Mouse (Mus musculus) thymus, adult 2 months (tissue): Measurements from ENCODE around the gene Plod2. TPM values are rescaled to one million over a fixed set of nuclear protein-coding genes. Genes with fewer than 3 reads are reported as not detected.

Experiments used
- DNase-seq: peaks from one replicate; pipeline ENCODE4 v3.0.0; 2021
- H3K27ac ChIP-seq: fragments of 200-500 bp; 2 replicates; pipeline ENCODE4 v1.5.1; 2012; ENCODE audit warnings: low read length, control low read depth; ENCODE audit not compliant: control insufficient read depth, insufficient read depth
- H3K27me3 ChIP-seq: fragments of 200-500 bp; 2 replicates; pipeline ENCODE4 v1.6.1; 2012; ENCODE audit warnings: mild to moderate bottlenecking, low read length, moderate library complexity, mixed read lengths; ENCODE audit not compliant: control insufficient read depth, insufficient read depth
- H3K36me3 ChIP-seq: fragments of 200-500 bp; 2 replicates; pipeline ENCODE4 v1.6.1; 2012; ENCODE audit warnings: mild to moderate bottlenecking, low read length, moderate library complexity; ENCODE audit not compliant: control insufficient read depth, insufficient read depth
- H3K4me1 ChIP-seq: fragments of 200-500 bp; replicated peaks from 2 replicates; pipeline ENCODE4 v1.6.1; 2012; ENCODE audit warnings: low read length; ENCODE audit not compliant: control insufficient read depth, insufficient read depth
- H3K4me3 ChIP-seq: fragments of 200-500 bp; 2 replicates; pipeline ENCODE4 v1.5.1; 2012; ENCODE audit warnings: mild to moderate bottlenecking, low read length, control low read depth, moderate library complexity; ENCODE audit not compliant: control insufficient read depth, insufficient read depth
- CTCF ChIP-seq: fragments of 200-500 bp; IDR thresholded peaks from 2 replicates; pipeline ENCODE4 v1.5.1; 2012; ENCODE audit warnings: mild to moderate bottlenecking, control low read depth, low read length, moderate library complexity, borderline replicate concordance; ENCODE audit not compliant: control insufficient read depth, poor library complexity, insufficient read depth; ENCODE audit errors: extremely low read depth
- POLR2A ChIP-seq: fragments of 200-500 bp; IDR thresholded peaks from 2 replicates; pipeline ENCODE4 v1.6.1; 2012; ENCODE audit warnings: mild to moderate bottlenecking, low read length, control low read depth, moderate library complexity; ENCODE audit not compliant: control insufficient read depth, poor library complexity, insufficient read depth; ENCODE audit errors: extremely low read depth
- WGBS: fragments of 180-500 bp; shearing (Covaris S2); methylation state at CpG from one replicate; pipeline ENCODE4 v1.1.7; 2018; 5-methylcytosine and 5-hydroxymethylcytosine counted together
- polyA plus RNA-seq: library from polyadenylated mRNA; depleted of rRNA; stranded (reverse); fragments of >200 nt; gene quantifications from 2 replicates; pipeline ENCODE4 v1.2.3, GENCODE M21; 2012

Plod2 gene
- polyA plus RNA-seq, 1 experiment, result 3.6 TPM

DNA sequence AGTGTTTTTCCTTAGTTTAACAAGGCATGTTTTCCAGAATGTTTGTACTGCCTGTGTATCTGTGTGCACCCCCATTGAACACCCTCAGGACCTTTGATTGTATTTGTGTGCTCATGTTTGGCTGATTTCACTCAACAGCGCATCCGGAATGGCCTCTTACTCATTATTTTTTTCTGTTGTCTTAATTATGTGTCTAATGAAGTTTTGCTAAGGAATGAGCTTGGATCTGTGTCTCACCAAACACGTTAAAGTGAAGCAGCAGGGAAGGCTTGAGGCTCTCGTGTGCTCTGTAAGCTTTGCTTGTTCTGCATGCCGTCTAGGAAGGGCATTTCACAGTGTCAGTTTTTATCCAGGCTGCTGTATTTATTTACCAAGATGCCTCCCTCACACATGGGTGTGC lies 59.5 kb downstream of the Plod2 start:
- no peak for TF ChIP-seq POLR2A
- TF ChIP-seq CTCF, result no peak
- H3K36me3 ChIP-seq, result no peaks in the 10 kb centered on the region
- no peak for DNase-seq
- no peak overlapping the region for H3K27ac ChIP-seq
- H3K4me3 ChIP-seq, result no peak overlapping the region
- no peaks in the 10 kb centered on the region for H3K4me1 ChIP-seq
- no peaks in the 10 kb centered on the region for H3K27me3 ChIP-seq
- WGBS, result 98% methylated on average over 5 of the region's 5 CpGs

DNA sequence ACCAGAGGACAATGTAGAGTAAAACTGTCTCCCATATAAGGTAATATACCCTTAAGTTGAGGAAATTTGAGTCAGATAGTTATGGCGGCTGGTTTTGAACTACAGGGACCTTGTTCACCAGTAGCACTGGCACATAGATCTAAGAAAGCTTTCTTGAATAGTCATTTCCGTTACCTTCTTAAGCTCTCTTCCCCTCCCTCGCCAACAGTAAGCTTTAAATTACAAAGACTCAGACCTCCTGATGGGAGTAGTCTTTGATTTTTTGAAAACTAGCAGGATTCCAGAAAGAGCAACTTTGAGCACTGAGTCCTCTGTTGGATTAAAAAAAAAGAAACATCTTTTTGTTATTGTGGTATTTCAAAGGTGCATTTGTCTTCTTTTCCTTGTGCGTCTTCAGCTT lies 61.5 kb downstream of the Plod2 start:
- no peaks in the 10 kb centered on the region for H3K27me3 ChIP-seq
- H3K36me3 ChIP-seq, result no peaks in the 10 kb centered on the region
- H3K4me3 ChIP-seq, result no peak overlapping the region
- H3K4me1 ChIP-seq, result no peaks in the 10 kb centered on the region
- H3K27ac ChIP-seq, result no peak overlapping the region
- TF ChIP-seq CTCF, result no peak
- WGBS, result 96% methylated on average over 4 of the region's 4 CpGs
- no peak for DNase-seq

DNA sequence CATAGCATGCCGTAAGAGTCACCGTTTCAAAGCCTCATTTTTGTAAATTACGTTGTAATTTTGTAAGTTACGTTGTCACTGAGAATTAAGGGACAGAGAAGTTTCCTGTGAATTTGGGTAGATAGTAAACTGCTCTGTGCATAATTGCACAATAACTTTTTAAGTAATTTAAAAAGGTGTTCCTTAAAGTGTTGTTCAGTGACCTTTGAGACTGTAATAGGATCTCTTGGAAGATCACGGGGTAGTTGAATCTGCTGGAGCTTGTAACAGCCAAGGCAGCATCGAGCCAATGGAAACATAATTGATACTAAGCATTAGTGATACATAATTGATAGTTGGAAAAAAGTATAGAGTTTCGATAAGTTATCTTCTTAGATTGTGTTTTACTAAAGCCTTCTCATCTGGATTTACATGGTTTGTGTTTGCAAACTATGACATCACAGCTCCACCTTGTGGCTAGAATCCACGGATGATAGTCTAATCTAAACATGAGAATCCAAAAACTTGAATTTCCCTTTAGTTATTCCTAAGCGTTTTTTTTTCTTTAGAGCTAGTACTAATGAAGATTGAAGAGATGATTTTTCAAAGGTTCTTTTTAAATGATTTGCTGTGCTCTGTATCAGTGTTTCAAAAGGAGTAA lies 68.7 kb downstream of the Plod2 start:
- 68% methylated on average over 9 of the region's 9 CpGs for WGBS
- DNase-seq, result peak; percentile 14
- H3K4me1 ChIP-seq, result no peaks in the 10 kb centered on the region
- no peak overlapping the region for H3K4me3 ChIP-seq
- no peaks in the 10 kb centered on the region for H3K36me3 ChIP-seq
- no peak for TF ChIP-seq CTCF
- TF ChIP-seq POLR2A, result no peak
- H3K27ac ChIP-seq, result no peak overlapping the region
- H3K27me3 ChIP-seq, result no peaks in the 10 kb centered on the region

DNA sequence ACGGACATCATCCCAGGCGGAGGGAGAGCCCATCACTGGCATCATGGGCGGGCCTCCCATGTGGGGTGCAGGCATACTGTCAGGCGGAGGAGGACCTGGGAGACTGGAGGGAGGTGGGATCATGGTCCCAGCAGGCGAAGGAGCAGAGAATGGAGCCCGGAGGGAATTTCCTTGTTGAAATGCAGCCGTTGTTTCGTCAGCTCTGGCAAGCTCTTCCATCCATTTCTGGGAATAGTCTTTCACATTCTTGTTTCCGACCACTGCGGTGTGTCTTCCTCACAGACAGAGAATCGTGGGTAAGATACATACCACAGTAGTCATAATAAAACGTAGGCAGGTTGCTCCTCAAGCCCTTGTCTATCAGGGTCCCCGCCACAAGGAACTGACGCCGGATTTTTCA lies 70.6 kb downstream of the Plod2 start:
- H3K27me3 ChIP-seq, result no peaks in the 10 kb centered on the region
- H3K4me1 ChIP-seq, result no peaks in the 10 kb centered on the region
- 91% methylated on average over 15 of the region's 15 CpGs for WGBS
- H3K27ac ChIP-seq, result no peak overlapping the region
- H3K4me3 ChIP-seq, result no peak overlapping the region
- no peaks in the 10 kb centered on the region for H3K36me3 ChIP-seq
- DNase-seq, result no peak
- TF ChIP-seq CTCF (no peak), POLR2A (no peak)

DNA sequence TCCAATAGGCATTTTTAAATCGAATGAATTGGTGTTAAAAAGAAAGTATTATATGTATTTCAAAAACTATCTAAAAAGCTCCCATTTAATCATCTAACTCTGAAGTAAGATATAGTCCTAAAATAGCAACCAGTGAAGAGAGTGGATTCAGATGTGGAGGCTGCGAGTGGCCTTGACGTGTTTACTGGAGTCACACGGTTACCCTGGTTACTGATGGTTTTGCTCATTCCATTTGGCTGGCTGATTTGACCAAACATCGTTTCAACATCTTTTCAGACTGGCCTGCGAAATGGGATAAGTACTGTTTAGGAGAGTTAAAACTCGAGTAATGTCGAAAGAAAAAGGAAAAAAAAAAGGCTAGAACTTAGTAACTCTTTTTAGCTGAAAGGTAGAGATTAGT lies 71.2 kb downstream of the Plod2 start:
- Histone ChIP-seq H3K4me3 (no peak overlapping the region), H3K27me3 (no peaks in the 10 kb centered on the region), H3K27ac (no peak overlapping the region), H3K4me1 (no peaks in the 10 kb centered on the region), H3K36me3 (no peaks in the 10 kb centered on the region)
- DNase-seq, result no peak
- TF ChIP-seq CTCF, result no peak
- no peak for TF ChIP-seq POLR2A
- WGBS, result 85% methylated on average over 8 of the region's 8 CpGs

DNA sequence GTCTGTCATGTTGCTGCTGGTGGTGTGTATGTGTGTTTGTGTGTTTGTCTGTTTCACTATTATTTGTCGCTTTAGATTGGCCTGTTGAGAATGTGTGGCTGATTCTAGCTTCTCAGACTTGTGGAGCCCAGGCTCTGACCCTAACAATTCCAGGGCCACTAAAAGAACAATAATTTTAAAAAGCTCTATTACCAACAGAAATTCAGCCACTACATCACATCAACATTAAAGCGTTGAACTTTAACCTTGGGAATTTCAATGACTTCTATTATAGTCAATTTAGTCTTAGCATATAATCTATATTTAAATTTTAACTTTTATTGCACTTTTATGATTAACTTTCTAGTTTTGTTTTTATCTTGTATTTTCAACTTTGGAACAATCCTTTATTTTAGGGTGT lies 74.4 kb downstream of the Plod2 start:
- H3K27ac ChIP-seq, result no peak overlapping the region
- no peak overlapping the region for H3K4me3 ChIP-seq
- H3K4me1 ChIP-seq, result no peaks in the 10 kb centered on the region
- no peak for TF ChIP-seq CTCF
- TF ChIP-seq POLR2A, result no peak
- H3K36me3 ChIP-seq, result no peaks in the 10 kb centered on the region
- no peaks in the 10 kb centered on the region for H3K27me3 ChIP-seq
- DNase-seq, result no peak
- WGBS, result 91% methylated on average over 2 of the region's 2 CpGs

DNA sequence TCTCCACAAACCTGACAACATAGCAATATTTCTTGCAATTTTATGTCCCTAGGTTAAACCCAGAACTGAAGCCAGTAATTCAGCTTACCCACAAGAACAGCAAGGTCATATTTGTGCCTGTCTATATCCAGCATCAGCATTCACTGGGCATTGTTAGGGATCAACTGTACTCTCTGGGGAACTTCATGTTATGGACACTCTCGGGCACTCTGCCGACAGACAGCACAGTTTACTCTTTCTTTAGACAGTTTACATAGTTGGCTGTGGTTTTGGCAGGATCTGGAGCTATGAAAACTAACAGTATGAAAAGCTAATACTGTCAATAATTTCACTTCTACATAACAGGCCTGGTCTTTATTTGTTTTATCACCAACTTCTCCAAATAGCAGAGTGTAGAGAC lies 75.4 kb downstream of the Plod2 start:
- TF ChIP-seq POLR2A (no peak), CTCF (no peak)
- no peak overlapping the region for H3K4me3 ChIP-seq
- 97% methylated on average over 2 of the region's 2 CpGs for WGBS
- H3K4me1 ChIP-seq, result no peaks in the 10 kb centered on the region
- H3K36me3 ChIP-seq, result no peaks in the 10 kb centered on the region
- no peaks in the 10 kb centered on the region for H3K27me3 ChIP-seq
- no peak for DNase-seq
- no peak overlapping the region for H3K27ac ChIP-seq
